Mouse (Mus musculus): ENCODE measurements around the gene Ptcra. TPM values are rescaled to one million over a fixed set of nuclear protein-coding genes. Genes with fewer than 3 reads are reported as not detected.

Ptcra gene
- polyA plus RNA-seq, 1 experiment from 2014 or later: 0.33 TPM

- Histone ChIP-seq H3K27me3 (replicated peaks; ENCODE audit: control insufficient read depth, insufficient read depth, low read length) (no peaks in the 10 kb centered on the region), H3K27ac (ENCODE audit: low read depth, low read length) (no peak within 1 kb of the TSS), H3K4me3 (ENCODE audit: low read depth, low read length) (no peak within 1 kb of the TSS; the same call in 1 of the 2 replicates), H3K36me3 (ENCODE audit: control insufficient read depth, insufficient read depth) (peaks cover 14% of the 10 kb centered on the region; the same call in 1 of the 2 replicates), H3K4me1 (replicated peaks; ENCODE audit: control insufficient read depth, insufficient read depth, low read length) (no peaks in the 10 kb centered on the region), H3K9me3 (ENCODE audit: control insufficient read depth) (no peaks in the 10 kb centered on the region), H3K4me2 (replicated peaks; ENCODE audit: low read depth) (peak within 1 kb of the TSS; percentile 66), H3K9ac (ENCODE audit: low read depth, low read length) (no peak within 1 kb of the TSS)
- ATAC-seq: peak; percentile 64
- 8% methylated on average over 24 of the region's 24 CpGs for WGBS
- no peak for TF ChIP-seq CTCF (IDR thresholded peaks at IDR 0.05; ENCODE audit: low read depth)
These were observed 34.6 kb downstream of the Ptcra start, which contains the start of gene Gnmt for GRCm38 (mm10) chr17:46728904-46729318. TSS of gene Gnmt (minus strand) at chr17:46729168.

- Histone ChIP-seq H3K36me3 (ENCODE audit: control insufficient read depth, insufficient read depth) (peaks cover 18% of the 10 kb centered on the region), H3K27me3 (replicated peaks; ENCODE audit: control insufficient read depth, insufficient read depth, low read length) (no peaks in the 10 kb centered on the region), H3K9me3 (ENCODE audit: control insufficient read depth) (no peaks in the 10 kb centered on the region), H3K4me1 (replicated peaks; ENCODE audit: control insufficient read depth, insufficient read depth, low read length) (no peaks in the 10 kb centered on the region), H3K9ac (ENCODE audit: low read depth, low read length) (no peak overlapping the region), H3K27ac (ENCODE audit: low read depth, low read length) (no peak overlapping the region), H3K4me2 (replicated peaks; ENCODE audit: low read depth) (peak overlapping the region; percentile 66), H3K4me3 (ENCODE audit: low read depth, low read length) (no peak overlapping the region)
- TF ChIP-seq CTCF (IDR thresholded peaks at IDR 0.05; ENCODE audit: low read depth): no peak
- WGBS: 47% methylated on average over 11 of the region's 11 CpGs
- ATAC-seq: no peak; the same call in 1 of the 2 replicates
These were observed 35.0 kb downstream of the Ptcra start for GRCm38 (mm10) chr17:46728496-46728895.

DNA sequence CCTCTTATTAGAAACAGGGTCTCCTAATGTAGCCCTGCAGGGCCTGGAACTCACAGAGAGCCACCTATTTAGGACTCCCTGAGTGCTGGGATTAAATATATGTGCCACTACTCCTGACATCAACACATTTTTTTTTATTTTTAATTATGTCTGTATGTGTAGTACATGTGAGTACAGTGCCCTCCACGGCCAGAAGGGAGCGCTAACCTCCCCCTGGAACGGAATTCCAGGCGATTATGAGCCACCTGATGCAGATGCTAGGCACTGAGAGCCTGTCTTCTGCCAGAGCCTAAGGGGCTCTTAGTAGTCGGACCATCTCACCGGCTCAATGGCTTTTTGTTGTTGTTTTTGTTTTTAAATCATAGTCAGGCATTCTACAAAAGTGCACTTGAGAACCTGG lies 35.5 kb downstream of the Ptcra start:
- Histone ChIP-seq H3K4me3 (ENCODE audit: low read depth, low read length) (no peak overlapping the region), H3K9ac (ENCODE audit: low read depth, low read length) (no peak overlapping the region)
- WGBS: 43% methylated on average over 6 of the region's 6 CpGs

GRCm38 (mm10) chr17:46727271-46727670 lies 36.2 kb downstream of the Ptcra start:
- Histone ChIP-seq H3K4me1 (replicated peaks; ENCODE audit: control insufficient read depth, insufficient read depth, low read length) (no peaks in the 10 kb centered on the region), H3K27me3 (replicated peaks; ENCODE audit: control insufficient read depth, insufficient read depth, low read length) (no peaks in the 10 kb centered on the region), H3K4me3 (ENCODE audit: low read depth, low read length) (no peak overlapping the region), H3K4me2 (replicated peaks; ENCODE audit: low read depth) (no peak overlapping the region), H3K27ac (ENCODE audit: low read depth, low read length) (no peak overlapping the region), H3K36me3 (ENCODE audit: control insufficient read depth, insufficient read depth) (peaks cover 28% of the 10 kb centered on the region), H3K9me3 (ENCODE audit: control insufficient read depth) (no peaks in the 10 kb centered on the region), H3K9ac (ENCODE audit: low read depth, low read length) (no peak overlapping the region)
- no peak for TF ChIP-seq CTCF (IDR thresholded peaks at IDR 0.05; ENCODE audit: low read depth)
- WGBS: 91% methylated on average over 11 of the region's 11 CpGs
- no peak for ATAC-seq

More for the DNA sequence above, 35.5 kb downstream of the Ptcra start:
- Histone ChIP-seq H3K27ac (ENCODE audit: low read depth, low read length) (no peak overlapping the region), H3K27me3 (replicated peaks; ENCODE audit: control insufficient read depth, insufficient read depth, low read length) (no peaks in the 10 kb centered on the region), H3K4me1 (replicated peaks; ENCODE audit: control insufficient read depth, insufficient read depth, low read length) (no peaks in the 10 kb centered on the region), H3K4me2 (replicated peaks; ENCODE audit: low read depth) (no peak overlapping the region), H3K36me3 (ENCODE audit: control insufficient read depth, insufficient read depth) (peaks cover 23% of the 10 kb centered on the region), H3K9me3 (ENCODE audit: control insufficient read depth) (no peaks in the 10 kb centered on the region)
- no peak for ATAC-seq
- peak; percentile 57 for TF ChIP-seq CTCF (IDR thresholded peaks at IDR 0.05; ENCODE audit: low read depth)

- WGBS: 89% methylated on average over 26 of the region's 26 CpGs
- no peak for ATAC-seq
- no peak for TF ChIP-seq CTCF (IDR thresholded peaks at IDR 0.05; ENCODE audit: low read depth)
These were observed 37.5 kb downstream of the Ptcra start for GRCm38 (mm10) chr17:46725731-46726645.

DNA sequence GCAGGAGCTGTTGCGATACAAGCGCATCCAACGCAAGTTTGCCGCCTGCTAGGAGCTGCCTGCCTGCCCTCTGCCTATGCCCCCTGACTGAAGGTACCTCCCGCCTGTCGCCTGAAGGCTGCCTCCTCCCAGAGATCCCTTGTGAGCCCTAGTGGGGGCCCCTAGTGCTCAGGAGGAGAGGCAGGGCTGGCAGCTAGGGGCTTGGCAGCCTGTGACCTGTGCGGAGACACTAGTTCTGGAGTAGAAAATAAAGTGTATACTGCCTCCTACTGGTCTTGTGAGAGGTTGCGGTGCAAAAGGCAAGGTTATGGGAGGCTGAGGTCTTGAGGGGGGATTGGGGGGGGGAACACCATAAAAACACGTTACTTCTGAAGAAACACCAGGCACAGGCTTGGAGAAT lies 38.2 kb downstream of the Ptcra start:
- Histone ChIP-seq H3K27ac (ENCODE audit: low read depth, low read length) (no peak overlapping the region), H3K4me1 (replicated peaks; ENCODE audit: control insufficient read depth, insufficient read depth, low read length) (no peaks in the 10 kb centered on the region), H3K4me3 (ENCODE audit: low read depth, low read length) (no peak overlapping the region), H3K4me2 (replicated peaks; ENCODE audit: low read depth) (no peak overlapping the region), H3K9me3 (ENCODE audit: control insufficient read depth) (no peaks in the 10 kb centered on the region), H3K27me3 (replicated peaks; ENCODE audit: control insufficient read depth, insufficient read depth, low read length) (no peaks in the 10 kb centered on the region), H3K9ac (ENCODE audit: low read depth, low read length) (no peak overlapping the region), H3K36me3 (ENCODE audit: control insufficient read depth, insufficient read depth) (peaks cover 48% of the 10 kb centered on the region)
- peak; percentile 72 for TF ChIP-seq CTCF (IDR thresholded peaks at IDR 0.05; ENCODE audit: low read depth)
- WGBS: 62% methylated on average over 9 of the region's 9 CpGs
- no peak for ATAC-seq

More at GRCm38 (mm10) chr17:46725731-46726645, 37.5 kb downstream of the Ptcra start:
- H3K4me2 ChIP-seq (replicated peaks; ENCODE audit: low read depth): no peak overlapping the region
- no peak overlapping the region for H3K9ac ChIP-seq (ENCODE audit: low read depth, low read length)
- H3K27ac ChIP-seq (ENCODE audit: low read depth, low read length): no peak overlapping the region
- no peak overlapping the region for H3K4me3 ChIP-seq (ENCODE audit: low read depth, low read length)
- H3K27me3 ChIP-seq (replicated peaks; ENCODE audit: control insufficient read depth, insufficient read depth, low read length): no peaks in the 10 kb centered on the region
- H3K4me1 ChIP-seq (replicated peaks; ENCODE audit: control insufficient read depth, insufficient read depth, low read length): no peaks in the 10 kb centered on the region
- peaks cover 41% of the 10 kb centered on the region for H3K36me3 ChIP-seq (ENCODE audit: control insufficient read depth, insufficient read depth)
- no peaks in the 10 kb centered on the region for H3K9me3 ChIP-seq (ENCODE audit: control insufficient read depth)

All from intestine, postnatal 0 days (tissue).